Mouse (Mus musculus) CH12F3 (cell line): ENCODE data around the gene Akirin2.

Experiments used
- in situ Hi-C: fragments of 300-500 bp; cut with MboI; formaldehyde crosslinking; loops from 2 replicates; pipeline ENCODE4 v1.14.3; 2020; ENCODE audit warnings: low sequenced_read_pairs

The Akirin2 gene

DNA sequence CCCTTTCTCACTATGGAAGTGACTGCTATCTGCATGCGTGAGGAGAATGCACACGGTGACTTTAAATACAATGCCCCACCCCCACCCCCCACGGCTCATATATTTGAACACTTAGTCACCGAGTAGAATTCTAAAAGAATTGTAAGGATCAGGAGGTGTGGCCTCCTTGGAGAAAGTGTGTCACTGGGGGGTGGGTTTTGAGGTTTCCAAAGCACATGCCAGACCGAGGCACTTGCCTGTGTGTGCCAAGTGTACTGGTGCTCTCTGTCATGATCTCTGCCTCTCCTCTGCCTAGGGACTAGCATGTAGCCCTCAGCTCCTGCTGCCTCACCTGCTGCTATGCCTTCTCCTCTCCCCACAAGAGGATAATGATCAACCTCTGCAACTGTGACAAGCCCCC lies 31.7 kb downstream of the Akirin2 start:
- in situ Hi-C loops = no loop called here

DNA sequence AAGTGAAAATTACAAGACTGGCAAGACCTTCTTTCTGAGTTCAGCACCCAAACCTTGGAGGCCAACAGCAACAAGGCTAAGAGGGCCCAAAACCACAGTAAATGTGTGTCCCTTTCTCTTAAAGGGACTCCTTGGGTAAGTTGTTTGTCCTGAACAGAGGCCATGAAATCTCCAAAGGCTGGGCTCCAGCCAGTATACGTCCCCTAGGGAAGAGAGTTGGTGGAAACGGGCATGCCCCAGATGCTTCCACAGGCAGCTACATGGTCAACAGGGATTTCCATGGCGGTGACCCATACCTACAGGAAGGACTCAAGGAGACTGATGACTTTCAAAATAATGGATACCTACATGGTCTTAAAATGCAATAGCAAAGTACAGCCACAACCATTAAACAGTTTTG lies 32.7 kb downstream of the Akirin2 start:
- in situ Hi-C loops = no loop called here

DNA sequence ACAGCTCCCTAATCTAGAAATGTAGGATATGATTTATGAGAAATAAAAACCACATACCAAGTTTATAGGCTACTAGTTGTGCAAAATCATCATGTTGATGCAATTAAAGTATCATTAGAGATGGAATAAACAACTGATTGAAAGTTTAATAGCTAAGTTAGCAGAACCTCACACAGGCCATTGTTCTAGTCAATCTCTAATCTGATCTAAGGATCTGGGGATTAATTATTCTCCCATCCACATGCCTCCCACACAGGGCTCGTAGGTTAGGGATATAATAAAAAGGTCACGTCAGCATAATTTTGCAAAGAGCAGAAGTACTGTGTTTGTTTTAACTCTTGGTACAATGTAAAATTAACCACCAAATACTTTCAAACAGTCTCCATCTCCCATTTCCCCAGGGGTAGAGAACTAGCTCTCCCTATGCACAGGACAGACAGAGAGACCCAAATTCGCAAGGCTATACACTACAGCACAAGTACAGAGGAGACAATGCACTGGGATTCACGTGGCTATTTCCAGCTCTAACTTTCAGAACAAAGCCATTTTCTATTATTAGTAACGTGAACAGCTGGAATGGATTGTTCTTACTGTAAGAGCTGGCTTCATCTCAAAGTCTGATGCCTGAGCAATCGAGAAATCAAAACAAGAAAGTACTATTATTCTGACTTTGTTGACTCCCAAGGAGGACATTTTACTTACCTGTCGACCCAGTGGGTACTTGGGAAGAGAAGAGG lies 34.3 kb downstream of the Akirin2 start:
- in situ Hi-C loops = no loop called here

DNA sequence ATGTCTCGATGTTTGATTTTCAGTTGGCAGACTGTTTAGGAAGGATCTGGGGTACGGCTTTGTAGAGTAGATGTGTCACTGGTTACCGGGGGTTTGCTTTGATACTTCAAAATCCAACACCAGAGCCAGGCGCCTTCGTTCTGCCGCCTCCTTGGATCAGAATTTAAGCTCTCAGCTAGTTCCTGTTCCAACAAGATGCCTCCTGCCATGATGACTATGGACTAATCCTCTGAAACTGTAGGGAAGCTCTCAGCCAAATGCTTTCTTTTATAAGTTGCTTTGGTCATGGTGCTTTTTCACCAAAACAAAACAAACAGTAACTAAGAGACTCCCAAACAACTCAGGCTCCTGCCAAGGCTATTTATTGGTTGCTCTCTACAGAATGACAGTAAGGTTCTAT lies 52.4 kb downstream of the Akirin2 start:
- in situ Hi-C loops = no loop called here

DNA sequence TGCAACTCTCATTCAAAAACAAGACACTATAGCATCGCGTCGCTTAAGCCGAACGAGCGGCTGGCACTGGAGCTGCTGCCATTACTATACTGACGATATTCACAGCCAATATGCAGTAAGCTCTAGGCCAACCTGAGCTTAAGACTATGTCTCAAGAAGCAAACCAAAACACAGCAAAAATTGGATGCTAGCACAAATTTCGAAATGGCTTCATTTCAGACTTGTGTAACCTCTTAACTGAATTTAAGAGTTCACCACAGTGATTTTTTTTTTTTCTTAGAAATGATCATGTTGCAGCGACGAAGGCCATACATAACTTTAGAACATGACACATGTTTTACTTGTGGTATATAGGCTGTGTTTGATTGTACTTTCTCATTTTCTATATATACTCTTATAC lies 55.9 kb downstream of the Akirin2 start:
- in situ Hi-C loops = no loop called here

DNA sequence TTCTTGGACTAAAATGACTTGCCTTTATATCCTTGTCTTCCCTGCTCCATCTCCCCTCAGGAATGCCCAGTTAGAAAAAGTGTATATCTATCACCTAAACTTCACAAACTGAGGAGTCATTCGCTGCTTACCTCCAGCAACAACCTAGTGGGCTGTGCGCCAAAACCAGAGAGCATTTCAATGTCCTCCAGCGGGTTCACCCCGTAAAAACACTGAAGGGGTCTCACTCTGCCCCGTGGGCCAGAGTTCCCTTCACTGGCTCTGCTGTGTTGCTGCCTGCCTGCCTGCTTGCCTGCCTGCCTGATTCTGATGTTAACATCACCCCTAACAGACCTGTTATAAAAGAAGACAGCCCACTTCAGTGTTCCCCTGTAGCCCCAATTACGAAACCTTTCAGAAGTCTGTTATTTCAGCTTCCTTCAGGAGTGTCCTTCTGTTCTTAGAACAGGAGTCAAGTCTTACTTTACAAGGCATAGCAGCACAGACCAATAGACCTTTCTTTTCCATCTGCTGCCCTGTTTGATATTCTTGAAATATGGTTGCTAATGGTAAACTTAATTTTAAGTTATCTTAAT lies 62.9 kb downstream of the Akirin2 start:
- in situ Hi-C loops = no loop called here

DNA sequence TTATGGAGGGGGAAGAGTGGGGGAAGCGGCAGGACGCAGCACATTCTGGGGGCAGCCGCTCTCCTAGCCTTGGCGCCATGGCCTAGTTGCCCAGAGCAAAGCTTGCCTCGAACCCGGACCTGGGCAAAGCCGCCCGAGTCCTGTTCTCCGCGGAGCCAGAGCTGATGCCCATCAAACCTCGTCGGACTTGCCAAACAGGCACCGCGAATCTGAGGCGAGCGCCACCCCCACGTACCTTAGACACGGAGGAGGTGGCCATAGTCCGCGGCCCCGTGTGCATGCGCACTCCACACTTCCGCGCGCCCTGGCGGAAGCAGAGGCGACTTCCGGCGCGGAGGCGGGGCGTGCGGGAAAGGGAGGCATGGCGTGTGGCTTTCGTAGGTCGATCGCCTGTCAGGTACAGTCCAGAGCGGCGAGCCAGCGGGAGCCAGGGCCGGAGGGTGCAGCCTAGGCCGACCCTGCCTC lies 63.9 kb downstream of the Akirin2 start, which contains the start of the genes Orc3 and Rars2:
Gene Orc3 (minus strand): TSS at position 315 of the 465 bp plus-strand sequence.
Gene Rars2 (plus strand): TSS at position 328 of the 465 bp plus-strand sequence.
- in situ Hi-C loops = no loop called here

DNA sequence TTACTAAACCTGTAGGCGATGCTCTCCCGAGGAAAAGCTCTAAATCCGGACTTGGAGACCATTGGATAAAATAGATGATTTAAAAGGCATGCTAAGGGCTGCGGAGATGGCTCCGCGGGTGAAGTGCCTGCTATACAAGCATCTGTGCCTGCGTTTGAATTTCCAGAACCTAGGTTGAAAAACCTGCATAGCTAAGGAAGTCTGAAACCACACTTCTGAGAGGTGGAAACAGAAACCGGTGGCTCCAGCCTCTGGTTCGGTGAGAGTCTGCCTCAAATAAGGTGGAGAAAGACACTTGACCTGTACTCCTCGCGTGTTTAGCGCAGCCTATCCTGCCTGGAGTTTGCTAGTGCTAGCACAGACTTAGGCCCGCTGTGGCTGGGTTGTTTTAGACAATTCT lies 64.6 kb downstream of the Akirin2 start:
- in situ Hi-C loops = no loop called here

DNA sequence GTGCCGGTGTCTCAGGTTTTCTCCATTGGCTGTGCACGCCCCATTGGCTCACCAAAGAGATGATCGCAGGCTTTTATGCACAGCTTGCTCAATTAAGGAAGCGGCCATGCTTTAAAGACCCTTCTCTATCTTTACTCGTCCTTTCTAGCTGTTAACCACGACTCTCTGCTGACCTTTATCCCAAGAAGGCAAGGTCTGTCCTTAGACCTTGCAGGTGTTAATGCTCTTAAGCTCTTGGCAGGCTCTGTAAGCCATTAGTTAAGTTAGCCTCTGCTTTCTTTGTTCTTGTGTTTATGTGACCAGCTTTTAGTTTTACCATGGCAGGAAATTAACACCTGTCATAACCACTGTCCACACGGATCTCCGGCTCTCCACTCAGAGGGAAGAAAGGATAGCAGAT lies 65.4 kb downstream of the Akirin2 start:
- in situ Hi-C loops = no loop called here
